In genomic region chr11:20200713-20201575, GRCm38 (mm10) we compare ENCODE assay signal across 8 mouse cellular contexts. TPM values are rescaled to one million over a fixed set of nuclear protein-coding genes. Genes with fewer than 3 reads are reported as not detected.
A peak's percentile ranks its signal among the peaks of the same experiment; 100 is the strongest.
DNase-seq lines count a peak whose midpoint lies in the region; ATAC-seq and TF ChIP-seq lines count a peak whose summit lies in the region.

TSS of gene Rab1a (plus strand) at chr11:20201432.

- H3K4me1 ChIP-seq in ES-E14 (ENCODE audit: control insufficient read depth in 2 of 2, insufficient read depth in 2 of 2, low read length in 2 of 2, poor library complexity in 1 of 2), result peaks cover 9 to 12% of the 10 kb centered on the region in 2 experiments; a peak in 3 of 4 replicates
- H3K4me1 ChIP-seq in forebrain, embryonic 15.5 days, result peaks cover 36% of the 10 kb centered on the region
- H3K4me1 ChIP-seq in lung, adult 2 months (ENCODE audit: control insufficient read depth, insufficient read depth, low read length), result peaks cover 20% of the 10 kb centered on the region

- peak within 1 kb of the TSS; percentile 77 for H3K4me2 ChIP-seq in forebrain, embryonic 15.5 days (replicated peaks)

- DNase-seq in ES-E14 (ENCODE audit: low read depth, low spot score), result peak; percentile 100
- DNase-seq in cerebellum, adult 11-12 months, result peak; percentile 100
- peak; percentile 100 for DNase-seq in heart, postnatal 25 days (ENCODE audit: low spot score)
- peak; percentile 100 for DNase-seq in layer of hippocampus, adult 18-20 months (ENCODE audit: low spot score in 2 of 2)
- DNase-seq in lung, adult 2 months, result peak; percentile 99
- peak; percentile 100 for DNase-seq in thymus, adult 18-20 months

- intact Hi-C loops in heart, postnatal 25 days (cut with DNase I), result loop anchor here (2.0 to 5.0 kb wide), 2 partner anchors 48 to 131 kb away; partner anchors contain the start of genes Cep68 and Slc1a4

- no peaks in the 10 kb centered on the region for H3K27me3 ChIP-seq in forebrain, embryonic 15.5 days

- peak within 1 kb of the TSS; percentile 96 to 99 for H3K4me3 ChIP-seq in ES-E14 (ENCODE audit: insufficient read depth in 1 of 2, low read depth in 1 of 2, low read length in 2 of 2, poor library complexity in 1 of 2, severe bottlenecking in 1 of 2)
- H3K4me3 ChIP-seq in forebrain, embryonic 15.5 days, result peak within 1 kb of the TSS; percentile 85
- H3K4me3 ChIP-seq in lung, adult 2 months (replicated peaks; ENCODE audit: extremely low read depth, low read depth, low read length), result peak within 1 kb of the TSS; percentile 81

- under 1% methylated on average over 54 of the region's 54 CpGs for WGBS in forebrain, embryonic 15.5 days
- WGBS in lung, adult 2 months, result under 1% methylated on average over 54 of the region's 54 CpGs

- TF ChIP-seq POLR2A in lung, adult 2 months (IDR thresholded peaks at IDR 0.05; ENCODE audit: borderline replicate concordance, extremely low read depth, low read depth, low read length), result peak; percentile 99

- TF ChIP-seq CTCF in lung, adult 2 months (IDR thresholded peaks at IDR 0.05; ENCODE audit: insufficient read depth, low read length), result peak; percentile 46; the same call in 1 of the 2 replicates

- in situ Hi-C loops in ES-E14 (cut with MboI; ENCODE audit: low sequenced_read_pairs in 2 of 2, unreplicated experiment in 2 of 2), result no loop called here

- peak within 1 kb of the TSS; percentile 97 for H3K9ac ChIP-seq in ES-E14 (ENCODE audit: insufficient read depth, low read depth, low read length, poor library complexity, severe bottlenecking)
- H3K9ac ChIP-seq in forebrain, embryonic 15.5 days (replicated peaks), result peak within 1 kb of the TSS; percentile 93

- H3K36me3 ChIP-seq in ES-E14 (ENCODE audit: control insufficient read depth, insufficient read depth, low read length, poor library complexity, severe bottlenecking), result no peaks in the 10 kb centered on the region
- no peaks in the 10 kb centered on the region for H3K36me3 ChIP-seq in forebrain, embryonic 15.5 days

- H3K27ac ChIP-seq in ES-E14 (ENCODE audit: insufficient read depth, low read depth, low read length, poor library complexity, severe bottlenecking), result peak within 1 kb of the TSS; percentile 90
- H3K27ac ChIP-seq in forebrain, embryonic 15.5 days (replicated peaks), result peak within 1 kb of the TSS; percentile 94

- peak; percentile 99 for ATAC-seq in forebrain, embryonic 15.5 days (replicated peaks)
- peak; percentile 92 for ATAC-seq in neutrophil, adult 5-6 weeks (ENCODE audit: extremely low read depth, insufficient number of reproducible peaks, low FRiP score, poor library complexity, severe bottlenecking)

- no peaks in the 10 kb centered on the region for H3K9me3 ChIP-seq in ES-E14 (ENCODE audit: control insufficient read depth, insufficient read depth, low read depth, low read length)
- H3K9me3 ChIP-seq in forebrain, embryonic 15.5 days, result no peaks in the 10 kb centered on the region

TF ChIP-seq in ES-E14, 5 proteins besides CTCF, POLR2A, EP300 and RAD21:
- TF ChIP-seq MAFK (IDR thresholded peaks at IDR 0.05; ENCODE audit: insufficient read depth, low read depth, low read length) (no peak), CHD2 (IDR thresholded peaks at IDR 0.05; ENCODE audit: low read depth, low read length) (peak; percentile 19; the same call in 1 of the 2 replicates), HCFC1 (IDR thresholded peaks at IDR 0.05; ENCODE audit: borderline replicate concordance, insufficient read depth, low read length) (peak; percentile 96), ZNF384 (IDR thresholded peaks at IDR 0.05; ENCODE audit: low read depth, low read length) (0 out of 2 replicates have a peak, but pooled peaks have one; percentile 46)

RNA-seq across cellular contexts. Expression of gene Rab1a, which starts in this region (rescaled TPM):
- total RNA-seq in ES-E14 (2012; rRNA removed), result 77.9 and 122 TPM in 2 replicates
- 308 and 314 TPM in 2 replicates for polyA plus RNA-seq in forebrain, embryonic 15.5 days (2015; fragmentation: Nextera tagmentation; extraction: Ambion mirVana)
- 100 to 1,000 TPM; 118 to 135 TPM for total RNA-seq in heart, postnatal 25 days (2021)
- 100 to 1,000 TPM; 160 to 172 TPM for total RNA-seq in layer of hippocampus, adult 18-20 months (2021)
- 49.9 and 69.8 TPM in 2 replicates for polyA plus RNA-seq in lung, adult 2 months (2012; rRNA removed)
- 93.7 and 116 TPM in 2 replicates for total RNA-seq in neutrophil, adult 5-6 weeks (2017)

Comparison
In these comparisons a context has a peak if more than half of its experiments do, and no peak if none do; other contexts are left out.
1. Peak in every context shown above with its lines: DNase-seq, ATAC-seq, H3K4me3 ChIP-seq and H3K27ac ChIP-seq.